Mouse (Mus musculus) midbrain, embryonic 10.5 days (tissue): ENCODE results near the gene Miip. TPM values are rescaled to one million over a fixed set of nuclear protein-coding genes. Genes with fewer than 3 reads are reported as not detected.

Source experiments
- DNase-seq: peaks from one replicate; pipeline ENCODE4 v3.0.0-alpha.2; 2017; ENCODE audit warnings: low spot score
- H3K27ac ChIP-seq: fragments of 300-500 bp; sonication (generic); replicated peaks from 2 replicates; pipeline ENCODE4 v1.5.1; 2016; ENCODE audit warnings: mild to moderate bottlenecking
- H3K27me3 ChIP-seq: fragments of 300-500 bp; sonication (generic); 2 replicates; pipeline ENCODE4 v1.6.1; 2016; ENCODE audit warnings: low read depth, mild to moderate bottlenecking; ENCODE audit not compliant: poor library complexity, severe bottlenecking
- H3K36me3 ChIP-seq: fragments of 300-500 bp; sonication (generic); 2 replicates; pipeline ENCODE4 v1.6.1; 2016; ENCODE audit warnings: mild to moderate bottlenecking, moderate library complexity
- H3K4me1 ChIP-seq: fragments of 300-500 bp; sonication (generic); 2 replicates; pipeline ENCODE4 v1.6.1; 2016
- H3K4me3 ChIP-seq: fragments of 300-500 bp; sonication (generic); 2 replicates; pipeline ENCODE4 v1.5.1; 2016; ENCODE audit warnings: mild to moderate bottlenecking, moderate library complexity
- H3K9me3 ChIP-seq: fragments of 300-500 bp; sonication (generic); replicated peaks from 2 replicates; pipeline ENCODE4 v1.6.1; 2016; ENCODE audit warnings: mild to moderate bottlenecking
- WGBS: fragments of 180-500 bp; shearing (Covaris S2); methylation state at CpG from one replicate; pipeline ENCODE4 v1.1.7; 2016; 5-methylcytosine and 5-hydroxymethylcytosine counted together
- polyA plus RNA-seq: library from polyadenylated mRNA; unstranded; fragments of >200 nt; fragmentation: Nextera tagmentation; extraction: Ambion mirVana; gene quantifications from 2 replicates; pipeline ENCODE4 v1.2.1, GENCODE M21; 2016

Gene Miip
- polyA plus RNA-seq, 1 experiment from 2014 or later = 73.8 TPM

DNA sequence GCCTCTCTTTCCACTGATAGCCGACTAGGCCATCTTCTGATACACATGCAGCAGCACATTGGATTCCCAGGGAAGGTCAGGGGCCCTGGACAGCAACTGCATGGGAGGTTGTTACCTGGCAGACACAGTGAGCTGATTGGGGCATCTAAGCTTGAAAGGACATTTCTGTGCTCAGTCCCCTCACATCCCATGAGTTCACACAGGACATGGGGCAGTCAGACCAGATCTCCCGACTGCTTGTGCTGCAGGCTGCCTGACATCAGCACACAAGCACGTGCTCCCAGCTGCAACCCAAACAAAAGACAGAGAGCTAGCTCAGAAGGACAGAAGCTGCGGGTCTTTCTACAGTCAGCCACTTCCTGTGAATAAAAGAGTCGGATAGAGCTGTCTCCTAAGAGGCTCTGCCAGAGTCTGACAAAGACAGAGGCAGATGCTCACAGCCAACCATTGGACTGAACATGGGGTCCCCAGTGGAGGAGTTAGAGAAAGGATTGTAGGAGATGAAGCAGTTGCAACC lies 55.3 kb downstream of the Miip start:
- Histone ChIP-seq H3K27me3 (no peaks in the 10 kb centered on the region), H3K9me3 (peaks cover 14% of the 10 kb centered on the region), H3K27ac (no peak overlapping the region), H3K36me3 (no peaks in the 10 kb centered on the region), H3K4me3 (no peak overlapping the region), H3K4me1 (peaks cover 9% of the 10 kb centered on the region)
- WGBS = 53% methylated on average over 5 of the region's 5 CpGs
- DNase-seq = no peak

Other genes with a start within 250 kb of the Miip start
- gene Zfp979, start 226.3 kb downstream of the Miip start, polyA plus RNA-seq = 2.6 and 2.7 TPM in 2 replicates
- not detected in 2 replicates for gene Zfp534, start 166.3 kb downstream of the Miip start, polyA plus RNA-seq
- gene Zfp984, start 59.0 kb downstream of the Miip start, polyA plus RNA-seq = 5.8 and 7.4 TPM in 2 replicates
- gene Zfp933, start 20.4 kb downstream of the Miip start, polyA plus RNA-seq = 5.3 and 5.9 TPM in 2 replicates
- gene Fv1, start 163 bp upstream of the Miip start, polyA plus RNA-seq = 16.7 TPM in 2 replicates
- gene Mfn2, start 35.9 kb upstream of the Miip start, polyA plus RNA-seq = 45.1 and 53.2 TPM in 2 replicates
- 26.9 and 28.2 TPM in 2 replicates for gene Plod1, start 68.0 kb upstream of the Miip start, polyA plus RNA-seq
- 11.6 and 11.7 TPM in 2 replicates for gene 2510039O18Rik, start 72.1 kb upstream of the Miip start, polyA plus RNA-seq
- gene Nppb, start 117.0 kb upstream of the Miip start, polyA plus RNA-seq = not detected in 2 replicates
- 0.25 and 0.67 TPM in 2 replicates for gene Nppa, start 131.9 kb upstream of the Miip start, polyA plus RNA-seq
- gene Clcn6, start 170.0 kb upstream of the Miip start, polyA plus RNA-seq = 15.6 and 20.4 TPM in 2 replicates
- 25.4 and 33.3 TPM in 2 replicates for gene Mthfr, start 170.3 kb upstream of the Miip start, polyA plus RNA-seq
- gene Agtrap, start 219.2 kb upstream of the Miip start, polyA plus RNA-seq = 16.4 and 17.4 TPM in 2 replicates